Mouse (Mus musculus) liver, postnatal 0 days (tissue): Measurements from ENCODE around the gene Gkn3. TPM values are rescaled to one million over a fixed set of nuclear protein-coding genes. Genes with fewer than 3 reads are reported as not detected.
A peak's percentile ranks its signal among the peaks of the same experiment; 100 is the strongest.

ENCODE experiments used
- ATAC-seq: fragments of 200-750 bp; cut with Nextera tagmentation; 2 replicates; pipeline ENCODE4 v1.8.0; 2017; ENCODE audit warnings: mild to moderate bottlenecking, moderate library complexity
- DNase-seq: peaks from one replicate; pipeline ENCODE4 v3.0.0-alpha.2; 2016
- H3K27ac ChIP-seq: fragments of 300-500 bp; sonication (generic); 2 replicates; pipeline ENCODE4 v1.5.1; 2014; ENCODE audit warnings: antibody characterized with exemption, moderate library complexity, mild to moderate bottlenecking, low read depth
- H3K27me3 ChIP-seq: fragments of 300-500 bp; sonication (generic); 2 replicates; pipeline ENCODE4 v1.6.1; 2014; ENCODE audit warnings: low read length, control low read depth, mixed read lengths; ENCODE audit not compliant: insufficient read depth
- H3K36me3 ChIP-seq: fragments of 300-500 bp; sonication (generic); replicated peaks from 2 replicates; pipeline ENCODE4 v1.6.1; 2014; ENCODE audit warnings: mild to moderate bottlenecking, control low read depth, low read length, moderate library complexity, mixed read lengths; ENCODE audit not compliant: insufficient read depth
- H3K4me1 ChIP-seq: fragments of 300-500 bp; sonication (generic); 2 replicates; pipeline ENCODE4 v1.6.1; 2014; ENCODE audit warnings: antibody characterized with exemption, mild to moderate bottlenecking, control low read depth; ENCODE audit not compliant: insufficient read depth
- H3K4me2 ChIP-seq: fragments of 300-500 bp; sonication (generic); 2 replicates; pipeline ENCODE4 v1.6.1; 2014; ENCODE audit warnings: low read depth, mild to moderate bottlenecking, low read length, moderate library complexity, mixed read lengths
- H3K4me3 ChIP-seq: fragments of 300-500 bp; sonication (generic); 2 replicates; pipeline ENCODE4 v1.5.1; 2014; ENCODE audit warnings: low read depth, low read length
- H3K9ac ChIP-seq: fragments of 300-500 bp; sonication (generic); replicated peaks from 2 replicates; pipeline ENCODE4 v1.6.1; 2014; ENCODE audit warnings: mild to moderate bottlenecking, moderate library complexity
- H3K9me3 ChIP-seq: fragments of 300-500 bp; sonication (generic); 2 replicates; pipeline ENCODE4 v1.6.1; 2016; ENCODE audit warnings: mild to moderate bottlenecking, control low read depth, low read length, mixed read lengths
- CTCF ChIP-seq: sonication (generic); IDR thresholded peaks from 2 replicates; pipeline ENCODE4 v1.5.1; 2016; ENCODE audit warnings: antibody characterized with exemption, low read depth
- EP300 ChIP-seq: IDR thresholded peaks from 2 replicates; pipeline ENCODE4 v1.6.1; 2016; ENCODE audit warnings: antibody characterized with exemption, low read depth, mild to moderate bottlenecking
- WGBS: fragments of 180-500 bp; shearing (Covaris S2); extraction: QIAGEN DNeasy Blood & Tissue Kit; methylation state at CpG from one replicate; pipeline ENCODE4 v1.1.7; 2014; ENCODE audit not compliant: insufficient replicate concordance; 5-methylcytosine and 5-hydroxymethylcytosine counted together
- polyA plus RNA-seq: library from polyadenylated mRNA; unstranded; fragments of >200 nt; fragmentation: Nextera tagmentation; extraction: Ambion mirVana; gene quantifications from 2 replicates; pipeline ENCODE4 v1.2.1, GENCODE M21; 2015

Gkn3 gene
- polyA plus RNA-seq, 1 experiment from 2014 or later = not detected

DNA sequence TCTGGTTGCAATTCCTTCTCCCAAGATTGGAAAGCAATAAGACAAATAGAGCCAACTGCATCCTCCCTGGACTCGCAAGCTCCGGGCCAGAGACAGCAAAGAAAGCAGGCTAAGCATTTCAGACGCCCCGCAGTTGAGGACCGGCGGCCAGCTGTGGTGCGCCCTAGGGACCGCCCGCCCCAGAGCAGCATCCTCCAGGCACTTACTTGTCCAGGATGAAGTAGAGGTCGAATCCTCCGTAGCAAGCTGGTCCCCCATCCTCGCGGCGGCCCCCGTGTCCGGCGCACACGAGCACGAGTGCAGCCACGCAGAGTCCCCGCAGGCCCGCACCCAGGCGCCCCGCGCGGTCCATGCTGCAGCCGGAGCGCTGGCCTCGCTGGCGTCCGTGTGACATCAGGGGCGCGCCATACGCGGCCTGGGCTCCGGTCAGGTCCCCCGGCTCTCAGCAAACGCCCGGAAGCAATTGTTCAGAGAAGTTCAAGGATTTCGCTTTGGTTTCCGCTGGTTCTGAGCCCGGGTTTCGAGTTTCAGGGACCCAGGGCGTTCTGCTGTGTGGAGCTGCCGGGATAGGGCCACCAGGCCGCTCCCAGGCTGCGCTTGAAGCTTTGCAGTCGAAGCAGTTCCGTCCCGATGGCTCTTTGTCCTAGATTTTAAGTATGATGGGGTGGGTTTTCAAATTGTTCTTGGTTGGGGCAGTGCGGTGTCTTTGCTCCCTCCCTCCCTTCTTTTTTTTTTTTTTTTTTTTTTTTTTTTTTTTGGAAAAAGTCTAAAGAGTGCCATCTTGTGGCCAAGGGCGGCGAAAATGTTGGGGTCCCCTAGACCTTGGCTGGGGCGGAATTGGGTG lies 53.4 kb downstream of the Gkn3 start, which contains the start of gene Antxr1:
Gene Antxr1, minus strand, starts transcription at position 731 of the 844 bp plus-strand sequence.
- H3K4me3 ChIP-seq = peak within 1 kb of the TSS; percentile 48
- 1% methylated on average over 53 of the region's 54 CpGs for WGBS
- no peak for ATAC-seq
- H3K27ac ChIP-seq = peak within 1 kb of the TSS; percentile 57; the same call in 1 of the 2 replicates
- H3K4me1 ChIP-seq = peaks cover 4% of the 10 kb centered on the region; the same call in 1 of the 2 replicates
- H3K9me3 ChIP-seq = no peaks in the 10 kb centered on the region
- DNase-seq = peak; percentile 36
- no peaks in the 10 kb centered on the region for H3K36me3 ChIP-seq
- H3K4me2 ChIP-seq = peak within 1 kb of the TSS; percentile 79
- peaks cover 22% of the 10 kb centered on the region for H3K27me3 ChIP-seq
- H3K9ac ChIP-seq = peak within 1 kb of the TSS; percentile 34; the same call in 1 of the 2 replicates
- peak; percentile 40 for TF ChIP-seq CTCF
- TF ChIP-seq EP300 = no peak

DNA sequence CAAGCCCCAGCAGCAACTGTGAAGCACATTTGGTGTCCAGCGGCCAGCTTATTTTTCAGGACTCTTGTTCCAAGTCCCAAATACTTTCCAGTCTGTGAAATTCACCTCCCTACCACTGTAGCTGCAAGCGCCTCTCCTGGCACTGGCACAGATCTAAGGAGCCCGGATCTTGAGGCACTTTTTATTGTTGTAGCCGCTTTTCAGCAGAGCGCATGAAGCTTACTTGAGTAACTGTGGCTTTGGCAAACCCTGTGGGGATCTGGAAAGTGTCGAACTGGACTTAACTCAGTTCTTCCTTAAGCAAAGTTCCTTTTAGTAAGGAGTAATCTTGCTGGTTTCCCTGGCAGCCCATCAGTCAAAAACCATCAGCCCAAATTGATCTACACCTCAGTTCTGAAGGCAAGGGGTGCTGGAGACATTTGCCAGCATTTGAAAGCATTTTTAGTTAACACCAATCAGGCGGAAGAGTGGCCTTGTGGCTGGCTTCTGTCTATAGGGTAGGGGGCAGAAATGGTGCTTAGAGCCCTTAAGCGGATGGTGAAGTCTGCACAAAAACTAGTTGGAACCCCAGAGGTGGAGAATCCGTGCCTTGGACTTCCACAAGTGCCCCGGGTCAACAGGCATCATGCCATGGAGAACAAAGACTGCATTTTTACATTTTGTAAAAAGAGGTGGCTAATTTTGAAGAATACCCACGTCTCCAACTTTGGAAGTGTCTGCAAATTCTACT lies 54.2 kb downstream of the Gkn3 start:
- no peak for ATAC-seq
- Histone ChIP-seq H3K9ac (no peak overlapping the region), H3K4me2 (peak overlapping the region; percentile 79; the same call in 1 of the 2 replicates), H3K4me3 (peak overlapping the region; percentile 48), H3K36me3 (no peaks in the 10 kb centered on the region), H3K27me3 (peaks cover 22% of the 10 kb centered on the region), H3K9me3 (no peaks in the 10 kb centered on the region), H3K4me1 (peaks cover 4% of the 10 kb centered on the region; the same call in 1 of the 2 replicates), H3K27ac (no peak overlapping the region)
- DNase-seq = no peak
- no peak for TF ChIP-seq EP300
- no peak for TF ChIP-seq CTCF
- 29% methylated on average over 11 of the region's 11 CpGs for WGBS

Other genes starting within 250 kb of the Gkn3 start
- gene Antxr1, start 53.1 kb downstream of the Gkn3 start, polyA plus RNA-seq = 0.38 and 0.47 TPM in 2 replicates
- not detected in 2 replicates for gene Gkn1, start 38.0 kb downstream of the Gkn3 start, polyA plus RNA-seq
- not detected in 2 replicates for gene Gkn2, start 15.6 kb downstream of the Gkn3 start, polyA plus RNA-seq
- 0.34 and 0.36 TPM in 2 replicates for gene Bmp10, start 40.1 kb upstream of the Gkn3 start, polyA plus RNA-seq
- 6.0 TPM in 2 replicates for gene Arhgap25, start 144.3 kb upstream of the Gkn3 start, polyA plus RNA-seq
- gene Prokr1, start 201.8 kb upstream of the Gkn3 start, polyA plus RNA-seq = 1.1 and 1.6 TPM in 2 replicates